Mouse (Mus musculus) embryonic stem cell, embryonic (primary cell): ENCODE results near the gene Sec31a.
"Not testable (repeated sequence)": the region's sequence is repeated elsewhere in the genome, so short reads cannot be mapped to it uniquely, and the experiment has no call there.

Experiments used
- CTCF ChIA-PET, 4 experiments: fragments of 300-600 bp in 2 of 4; fragments of 350-600 bp in 2 of 4; sonication (Branson Sonifier 250); formaldehyde crosslinking; loops; one replicate each; lab custom pipeline; 2022; ENCODE audit warnings: inconsistent platforms in 2 of 4; lab: Charles Lee
- POLR2A ChIA-PET, 4 experiments: fragments of 300-600 bp in 2 of 4; fragments of 350-600 bp in 2 of 4; sonication (Branson Sonifier 250); formaldehyde crosslinking; loops; one replicate each; lab custom pipeline; 2022; ENCODE audit warnings: antibody characterized with exemption in 4 of 4, inconsistent platforms in 1 of 4; lab: Charles Lee

Gene Sec31a

DNA sequence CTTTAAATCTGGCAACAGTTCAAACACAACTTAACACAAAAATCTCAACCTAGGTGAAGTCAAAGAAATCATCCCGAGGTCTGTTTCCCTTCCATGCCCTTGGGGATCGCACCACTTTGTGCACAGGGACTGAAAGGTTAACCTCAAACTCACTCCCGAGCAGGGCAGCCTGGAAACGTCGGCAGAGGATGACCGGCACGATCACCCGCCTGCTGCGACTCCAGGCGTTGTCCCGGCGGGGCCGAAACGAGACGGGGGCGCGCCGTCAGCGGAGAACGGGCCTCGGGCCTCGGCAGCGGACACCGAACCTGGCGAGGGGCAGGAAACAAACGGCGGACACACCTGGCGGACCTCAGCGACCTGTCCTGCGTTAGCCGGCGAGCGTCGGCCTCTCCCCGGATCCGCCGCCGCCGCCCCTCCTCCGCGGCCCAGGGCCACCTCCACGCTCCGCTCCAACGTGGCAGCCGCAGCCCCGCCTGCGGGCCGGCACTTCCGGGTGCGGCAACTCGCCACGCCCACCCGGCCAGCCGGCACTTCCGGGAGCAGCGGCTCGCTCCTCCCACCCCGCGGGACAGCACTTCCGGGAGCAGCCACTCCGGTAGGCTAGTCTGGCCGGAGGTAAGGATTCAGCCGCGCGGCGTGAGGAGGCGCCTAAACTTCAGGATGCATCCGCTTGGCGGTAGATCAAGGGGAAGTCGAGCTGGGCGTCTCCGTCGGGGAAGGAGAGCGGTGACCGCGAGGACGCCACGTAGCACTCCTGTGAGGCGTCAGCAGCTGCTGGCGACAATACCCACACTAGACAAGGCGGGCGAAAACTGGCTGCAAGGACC lies at the start of gene Sec31a:
TSS of gene Sec31a (minus strand) at position 474 of the 830 bp plus-strand sequence.
- CTCF ChIA-PET = interaction anchor here in 2 of 4 experiments (0.6 to 0.9 kb wide), 2 partner anchors 42 to 46 kb away, joined by 3 to 8 read pairs; no protein-coding TSS in a partner anchor
- POLR2A ChIA-PET = interaction anchor here (0.6 to 12.7 kb wide), 29 partner anchors 8 to 458 kb away, joined by 3 to 404 read pairs (median 4); partner anchors contain the start of gene Cops4 (in 3 of the 4)

- CTCF ChIA-PET = no interaction called here
- POLR2A ChIA-PET = interaction anchor here in 2 of 4 experiments (0.6 to 2.1 kb wide), 7 partner anchors 12 to 406 kb away, joined by 3 to 7 read pairs (median 3); no protein-coding TSS in a partner anchor
Measured at GRCm38 (mm10) chr5:100462374-100462773, 46.3 kb upstream of the Sec31a start.

- CTCF ChIA-PET = no interaction called here
- POLR2A ChIA-PET = interaction anchor here (0.6 to 2.1 kb wide), 8 partner anchors 12 to 733 kb away, joined by 3 to 7 read pairs (median 3); no protein-coding TSS in a partner anchor
Measured at GRCm38 (mm10) chr5:100461526-100461925, 45.5 kb upstream of the Sec31a start.

DNA sequence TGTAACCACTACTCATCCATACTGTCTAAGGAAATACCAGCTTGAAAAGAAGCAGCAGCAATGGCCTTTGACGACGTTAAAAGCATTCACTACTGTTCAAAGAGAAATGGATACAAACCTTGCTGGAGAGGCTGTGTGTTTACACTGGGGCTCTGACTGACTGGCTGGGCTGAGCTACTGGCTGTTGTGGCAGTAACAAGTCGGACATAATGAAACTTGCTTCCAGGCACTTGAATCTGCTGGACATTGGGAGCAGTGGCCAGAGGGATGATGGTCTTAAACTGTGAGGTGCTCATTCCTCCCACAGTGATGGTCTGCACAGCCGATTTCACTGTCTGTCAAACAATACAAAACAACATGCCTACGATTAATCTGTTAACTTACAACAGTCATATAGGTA lies 43.4 kb upstream of the Sec31a start:
- CTCF ChIA-PET = interaction anchor here in 1 of 4 experiments (1.3 kb wide), 1 partner anchor 12 kb away, joined by 5 read pairs; no protein-coding TSS in a partner anchor
- POLR2A ChIA-PET = interaction anchor here in 2 of 4 experiments (0.5 to 3.8 kb wide), 7 partner anchors 11 to 52 kb away, joined by 3 to 30 read pairs (median 4); no protein-coding TSS in a partner anchor

GRCm38 (mm10) chr5:100451871-100452270 lies 35.8 kb upstream of the Sec31a start:
- POLR2A ChIA-PET = interaction anchor here in 3 of 4 experiments (0.6 to 5.4 kb wide), 9 partner anchors 14 to 1077 kb away, joined by 3 to 30 read pairs (median 3); partner anchors contain the start of gene Cops4 (in 1 of the 3)
- CTCF ChIA-PET = interaction anchor here in 1 of 4 experiments (0.6 to 0.7 kb wide), 2 partner anchors 15 to 544 kb away, joined by 4 to 5 read pairs; no protein-coding TSS in a partner anchor

DNA sequence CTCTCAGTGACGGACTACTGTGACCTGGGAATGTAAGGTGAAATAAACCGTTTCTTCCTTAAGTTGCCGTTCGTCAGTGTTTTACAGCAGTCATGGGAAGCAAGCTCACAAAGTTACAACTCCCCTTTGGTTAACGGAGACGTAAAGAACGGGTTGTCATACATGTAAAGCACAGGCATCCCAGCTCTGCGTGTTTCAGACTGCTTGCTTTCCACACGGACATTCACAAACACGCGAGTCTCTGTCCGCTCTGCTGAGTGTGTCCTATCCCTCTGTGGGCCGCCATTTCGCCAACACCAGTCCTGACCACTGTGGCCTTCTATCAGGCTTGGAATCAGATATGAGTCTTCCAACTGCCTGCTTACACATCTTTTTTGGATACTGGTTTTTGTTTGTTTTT lies 22.8 kb upstream of the Sec31a start:
- CTCF ChIA-PET = interaction anchor here in 1 of 4 experiments (1.6 kb wide), 1 partner anchor 37 kb away, joined by 3 read pairs; no protein-coding TSS in a partner anchor
- POLR2A ChIA-PET = interaction anchor here in 3 of 4 experiments (0.7 to 13.4 kb wide), 8 partner anchors 9 to 51 kb away, joined by 3 to 165 read pairs (median 4); no protein-coding TSS in a partner anchor

- POLR2A ChIA-PET = interaction anchor here in 3 of 4 experiments (0.6 to 13.4 kb wide), 11 partner anchors 8 to 80 kb away, joined by 3 to 165 read pairs (median 3); partner anchors contain the start of gene Cops4 (in 1 of the 3)
Measured at GRCm38 (mm10) chr5:100437917-100438316, 21.9 kb upstream of the Sec31a start.

GRCm38 (mm10) chr5:100437086-100437485 lies 21.1 kb upstream of the Sec31a start:
- ChIA-PET CTCF (interaction anchor here (0.6 to 1.6 kb wide), 11 partner anchors 9 to 44 kb away, joined by 3 to 5 read pairs (median 3); no protein-coding TSS in a partner anchor), POLR2A (interaction anchor here in 3 of 4 experiments (0.7 to 13.4 kb wide), 14 partner anchors 8 to 371 kb away, joined by 3 to 165 read pairs (median 4); partner anchors contain the start of gene Cops4 (in 1 of the 3))

More at GRCm38 (mm10) chr5:100437917-100438316, 21.9 kb upstream of the Sec31a start:
- CTCF ChIA-PET = interaction anchor here in 1 of 4 experiments (0.7 to 1.6 kb wide), 3 partner anchors 34 to 64 kb away, joined by 3 to 4 read pairs (median 3); no protein-coding TSS in a partner anchor

DNA sequence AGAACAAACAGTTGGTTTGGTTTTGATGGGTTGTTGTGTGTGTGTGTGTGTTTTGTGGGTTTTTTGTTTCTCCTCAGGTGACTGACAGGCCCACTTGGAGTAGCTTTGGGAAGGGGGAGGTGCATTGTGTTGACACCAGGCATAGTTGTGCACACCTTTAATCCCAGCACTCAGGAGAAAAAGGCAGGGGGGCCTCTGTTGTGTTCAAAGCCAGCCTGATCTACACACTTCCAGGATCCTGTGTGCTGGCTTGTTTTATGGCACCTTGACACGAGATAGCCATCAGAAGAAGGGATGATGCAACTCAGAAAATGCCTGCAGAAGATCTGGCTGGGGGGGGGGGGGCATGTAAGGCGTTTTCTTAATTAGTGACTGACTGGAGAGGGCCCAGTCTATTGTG lies 14.9 kb upstream of the Sec31a start:
- ChIA-PET CTCF (interaction anchor here in 1 of 4 experiments (1.7 kb wide), 1 partner anchor 45 kb away, joined by 5 read pairs; no protein-coding TSS in a partner anchor), POLR2A (interaction anchor here in 3 of 4 experiments (0.9 to 11.5 kb wide), 16 partner anchors 8 to 392 kb away, joined by 4 to 404 read pairs (median 27); partner anchors contain the start of genes Sec31a (in 2 of the 3) and Cops4 (in 1 of the 3))

- ChIA-PET CTCF (interaction anchor here in 3 of 4 experiments (1.0 to 1.7 kb wide), 4 partner anchors 46 to 88 kb away, joined by 3 to 7 read pairs (median 4); partner anchors contain the start of gene Cops4 (in 1 of the 3)), POLR2A (interaction anchor here (0.6 to 11.5 kb wide), 128 partner anchors 8 to 1182 kb away, joined by 3 to 404 read pairs (median 5); partner anchors contain the start of genes Cops4 (in 4 of the 4), Sec31a (in 3 of the 4), Helq (in 2 of the 4) and Mrps18c (in 2 of the 4))
Measured at GRCm38 (mm10) chr5:100430076-100430390, 14.0 kb upstream of the Sec31a start.

- ChIA-PET CTCF (interaction anchor here in 3 of 4 experiments (1.0 to 1.7 kb wide), 4 partner anchors 47 to 89 kb away, joined by 3 to 7 read pairs (median 4); partner anchors contain the start of gene Cops4 (in 1 of the 3)), POLR2A (interaction anchor here (0.5 to 11.5 kb wide), 142 partner anchors 8 to 1181 kb away, joined by 3 to 404 read pairs (median 5); partner anchors contain the start of genes Cops4 (in 4 of the 4), Sec31a (in 3 of the 4), Coq2 (in 2 of the 4) and Enoph1 (in 2 of the 4))
Measured at GRCm38 (mm10) chr5:100429344-100430075, 13.5 kb upstream of the Sec31a start.

- ChIA-PET POLR2A (interaction anchor here (0.5 to 11.5 kb wide), 119 partner anchors 9 to 496 kb away, joined by 3 to 404 read pairs (median 5); partner anchors contain the start of genes Cops4 (in 4 of the 4), Sec31a (in 3 of the 4), Coq2 (in 2 of the 4) and Enoph1 (in 2 of the 4)), CTCF (interaction anchor here in 2 of 4 experiments (1.0 to 1.7 kb wide), 2 partner anchors 47 to 90 kb away, joined by 3 read pairs; partner anchors contain the start of gene Cops4 (in 1 of the 2))
Measured at GRCm38 (mm10) chr5:100428734-100429343, 12.8 kb upstream of the Sec31a start.

GRCm38 (mm10) chr5:100428031-100428733 lies 12.1 kb upstream of the Sec31a start:
- POLR2A ChIA-PET = interaction anchor here (0.5 to 11.5 kb wide), 68 partner anchors 8 to 484 kb away, joined by 3 to 404 read pairs (median 6); partner anchors contain the start of genes Cops4 (in 4 of the 4), Sec31a (in 3 of the 4), Coq2 (in 2 of the 4) and Enoph1 (in 2 of the 4)

DNA sequence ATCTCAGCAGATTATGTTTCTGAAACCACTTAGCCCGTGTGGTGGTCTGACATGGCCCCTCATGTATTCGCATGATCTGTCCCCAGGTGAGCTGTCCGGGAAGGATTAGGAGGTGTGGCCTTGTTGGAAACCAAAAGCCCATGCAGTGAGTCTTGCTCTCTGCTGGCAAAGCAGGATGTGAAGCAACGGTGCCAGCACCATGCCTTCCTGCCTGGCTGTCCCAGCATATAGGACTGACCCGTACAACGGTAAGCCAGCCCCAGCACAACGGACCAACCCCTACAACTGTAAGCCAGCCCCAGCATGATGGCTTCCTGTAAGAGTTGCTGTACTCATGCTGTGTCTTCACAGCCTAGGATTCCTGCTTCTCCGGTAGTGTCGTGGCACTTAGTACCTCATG lies 11.2 kb upstream of the Sec31a start:
- ChIA-PET POLR2A (interaction anchor here (1.2 to 11.5 kb wide), 17 partner anchors 7 to 311 kb away, joined by 3 to 404 read pairs (median 26); partner anchors contain the start of genes Sec31a (in 3 of the 4) and Cops4 (in 2 of the 4)), CTCF (interaction anchor here in 1 of 4 experiments (0.5 kb wide), 1 partner anchor 654 kb away, joined by 3 read pairs; no protein-coding TSS in a partner anchor)

More at GRCm38 (mm10) chr5:100428031-100428733, 12.1 kb upstream of the Sec31a start:
- CTCF ChIA-PET = interaction anchor here in 1 of 4 experiments (0.5 kb wide), 1 partner anchor 655 kb away, joined by 3 read pairs; no protein-coding TSS in a partner anchor

- POLR2A ChIA-PET = interaction anchor here (0.9 to 11.5 kb wide), 15 partner anchors 7 to 340 kb away, joined by 3 to 404 read pairs (median 5); partner anchors contain the start of genes Sec31a (in 4 of the 4) and Cops4 (in 2 of the 4)
- CTCF ChIA-PET = not testable (repeated sequence)
Measured at GRCm38 (mm10) chr5:100425823-100426222, 9.8 kb upstream of the Sec31a start.
